Mouse (Mus musculus): ENCODE results near the gene Jmjd1c. TPM values are rescaled to one million over a fixed set of nuclear protein-coding genes. Genes with fewer than 3 reads are reported as not detected.

Gene Jmjd1c
- polyA plus RNA-seq, 1 experiment from 2014 or later, result 28.8 TPM

DNA sequence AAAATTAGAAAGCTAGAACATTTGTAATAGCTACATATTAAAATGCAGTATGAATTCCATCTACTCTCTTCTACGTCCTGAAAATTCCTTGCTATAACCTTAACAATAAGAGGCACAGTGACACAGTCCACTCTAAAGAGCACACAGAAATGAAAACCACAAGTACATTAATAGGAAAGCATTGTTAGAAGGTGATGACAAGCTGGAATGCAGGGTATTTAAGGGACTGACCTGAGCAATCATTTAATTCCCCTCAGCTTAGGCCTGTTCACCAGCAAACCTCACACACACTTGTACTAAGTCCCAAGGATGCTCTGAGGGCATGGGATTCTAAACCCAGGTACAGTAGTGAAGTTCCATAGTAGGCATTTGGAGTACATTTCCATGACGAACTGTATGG lies 186.6 kb downstream of the Jmjd1c start:
- ATAC-seq (ENCODE audit: low FRiP score, low TSS enrichment) (no peak), DNase-seq (ENCODE audit: low spot score) (no peak)
- H3K4me3 ChIP-seq (ENCODE audit: low read depth, low read length), result no peak overlapping the region
- no peaks in the 10 kb centered on the region for H3K27me3 ChIP-seq (ENCODE audit: control insufficient read depth, insufficient read depth, low read length)
- H3K27ac ChIP-seq (replicated peaks), result no peak overlapping the region
- H3K36me3 ChIP-seq (ENCODE audit: control insufficient read depth, insufficient read depth, low read length), result no peaks in the 10 kb centered on the region
- H3K9ac ChIP-seq (ENCODE audit: low read length), result no peak overlapping the region
- no peaks in the 10 kb centered on the region for H3K9me3 ChIP-seq (ENCODE audit: control insufficient read depth, low read length)
- H3K4me2 ChIP-seq (replicated peaks; ENCODE audit: low read depth), result no peak overlapping the region
- peaks cover 7% of the 10 kb centered on the region for H3K4me1 ChIP-seq (replicated peaks; ENCODE audit: control insufficient read depth, insufficient read depth)
- TF ChIP-seq CTCF (IDR thresholded peaks at IDR 0.05; ENCODE audit: low read depth) (no peak), EP300 (optimal IDR thresholded peaks at IDR 0.05) (no peak)
- WGBS, result 69% methylated on average over 2 of the region's 2 CpGs

DNA sequence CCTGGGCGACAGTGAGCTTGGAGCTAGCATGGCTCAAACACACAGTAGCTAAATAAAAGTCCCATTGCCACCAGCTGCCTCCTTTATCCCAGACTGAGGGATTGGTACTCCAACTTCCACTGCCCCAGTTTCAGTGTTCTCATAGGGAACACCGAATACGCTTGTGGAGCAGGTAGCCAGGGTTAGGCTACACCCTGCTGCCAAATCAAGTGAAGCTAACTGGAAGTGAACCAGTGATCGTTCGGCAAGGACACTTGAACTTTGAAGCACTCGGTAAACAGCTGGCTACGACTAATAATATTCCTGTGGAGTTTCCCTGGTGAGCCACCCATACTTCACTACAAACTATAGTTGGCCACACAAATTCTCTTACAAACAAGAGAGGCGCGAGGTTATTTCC lies 187.6 kb downstream of the Jmjd1c start:
- WGBS, result 67% methylated on average over 9 of the region's 9 CpGs
- H3K27me3 ChIP-seq (ENCODE audit: control insufficient read depth, insufficient read depth, low read length), result no peaks in the 10 kb centered on the region
- H3K4me2 ChIP-seq (replicated peaks; ENCODE audit: low read depth), result peak overlapping the region; percentile 87
- no peaks in the 10 kb centered on the region for H3K9me3 ChIP-seq (ENCODE audit: control insufficient read depth, low read length)
- ATAC-seq (ENCODE audit: low FRiP score, low TSS enrichment) (no peak), DNase-seq (ENCODE audit: low spot score) (no peak)
- TF ChIP-seq EP300 (optimal IDR thresholded peaks at IDR 0.05) (no peak), CTCF (IDR thresholded peaks at IDR 0.05; ENCODE audit: low read depth) (no peak)
- peak overlapping the region; percentile 90 for H3K4me3 ChIP-seq (ENCODE audit: low read depth, low read length)
- no peak overlapping the region for H3K27ac ChIP-seq (replicated peaks)
- peaks cover 7% of the 10 kb centered on the region for H3K4me1 ChIP-seq (replicated peaks; ENCODE audit: control insufficient read depth, insufficient read depth)
- no peak overlapping the region for H3K9ac ChIP-seq (ENCODE audit: low read length)
- H3K36me3 ChIP-seq (ENCODE audit: control insufficient read depth, insufficient read depth, low read length), result no peaks in the 10 kb centered on the region

DNA sequence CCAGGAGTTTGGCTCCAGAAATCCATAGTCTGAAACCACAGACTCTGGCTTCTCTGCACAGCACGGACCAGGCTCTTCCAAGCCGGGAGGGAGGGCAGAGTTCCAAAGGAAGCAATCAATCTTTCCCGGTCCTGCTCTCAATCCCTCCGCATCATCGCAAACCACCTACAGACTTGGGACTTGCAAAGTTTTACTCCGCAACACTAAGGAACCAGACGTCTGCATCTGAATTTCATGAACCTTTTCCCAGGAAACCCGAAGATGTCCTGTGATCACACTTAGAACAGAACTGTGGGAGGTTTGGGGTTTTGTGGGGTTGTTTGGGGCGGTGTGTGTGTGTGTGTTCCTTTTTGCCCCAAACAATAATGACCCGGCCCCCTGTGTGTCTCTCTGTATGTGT lies 188.4 kb downstream of the Jmjd1c start:
- no peaks in the 10 kb centered on the region for H3K27me3 ChIP-seq (ENCODE audit: control insufficient read depth, insufficient read depth, low read length)
- H3K27ac ChIP-seq (replicated peaks), result peak overlapping the region; percentile 89
- ATAC-seq (ENCODE audit: low FRiP score, low TSS enrichment) (no peak), DNase-seq (ENCODE audit: low spot score) (peak; percentile 46)
- no peaks in the 10 kb centered on the region for H3K36me3 ChIP-seq (ENCODE audit: control insufficient read depth, insufficient read depth, low read length)
- peak overlapping the region; percentile 87 for H3K4me2 ChIP-seq (replicated peaks; ENCODE audit: low read depth)
- no peak for TF ChIP-seq EP300 (optimal IDR thresholded peaks at IDR 0.05)
- no peak for TF ChIP-seq CTCF (IDR thresholded peaks at IDR 0.05; ENCODE audit: low read depth)
- WGBS, result 1% methylated on average over 10 of the region's 10 CpGs
- H3K4me3 ChIP-seq (ENCODE audit: low read depth, low read length), result peak overlapping the region; percentile 90
- H3K9me3 ChIP-seq (ENCODE audit: control insufficient read depth, low read length), result no peaks in the 10 kb centered on the region
- peak overlapping the region; percentile 91 for H3K9ac ChIP-seq (ENCODE audit: low read length)
- peaks cover 7% of the 10 kb centered on the region for H3K4me1 ChIP-seq (replicated peaks; ENCODE audit: control insufficient read depth, insufficient read depth)

DNA sequence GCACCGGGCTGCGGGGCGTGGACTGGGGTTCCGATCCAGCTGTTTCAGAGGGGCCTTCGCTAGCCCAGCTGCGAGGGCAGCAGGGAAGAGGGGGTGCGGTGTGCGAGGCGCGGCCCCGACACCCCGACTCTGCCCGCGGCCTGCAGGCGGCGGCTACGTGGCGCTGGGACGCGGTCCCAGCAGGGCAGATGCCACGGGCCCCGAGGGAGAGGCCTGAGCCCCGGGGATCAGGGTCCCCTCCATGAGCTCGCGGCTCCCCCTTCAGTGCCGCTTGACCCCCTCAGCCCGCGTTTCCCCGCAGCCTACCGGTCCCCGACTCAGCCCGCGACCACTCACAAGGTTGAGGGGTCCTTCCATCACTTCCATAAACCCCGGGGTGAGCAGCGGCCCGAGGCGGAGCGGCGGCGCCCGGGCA lies 188.8 kb downstream of the Jmjd1c start:
- no peaks in the 10 kb centered on the region for H3K36me3 ChIP-seq (ENCODE audit: control insufficient read depth, insufficient read depth, low read length)
- under 1% methylated on average over 28 of the region's 41 CpGs for WGBS
- H3K27ac ChIP-seq (replicated peaks), result peak overlapping the region; percentile 89
- no peak for TF ChIP-seq CTCF (IDR thresholded peaks at IDR 0.05; ENCODE audit: low read depth)
- TF ChIP-seq EP300 (optimal IDR thresholded peaks at IDR 0.05), result no peak
- H3K4me2 ChIP-seq (replicated peaks; ENCODE audit: low read depth), result peak overlapping the region; percentile 87
- H3K4me3 ChIP-seq (ENCODE audit: low read depth, low read length), result peak overlapping the region; percentile 90
- no peaks in the 10 kb centered on the region for H3K9me3 ChIP-seq (ENCODE audit: control insufficient read depth, low read length)
- H3K4me1 ChIP-seq (replicated peaks; ENCODE audit: control insufficient read depth, insufficient read depth), result peaks cover 7% of the 10 kb centered on the region
- H3K27me3 ChIP-seq (ENCODE audit: control insufficient read depth, insufficient read depth, low read length), result no peaks in the 10 kb centered on the region
- peak overlapping the region; percentile 91 for H3K9ac ChIP-seq (ENCODE audit: low read length)
- peak; percentile 65 for ATAC-seq (ENCODE audit: low FRiP score, low TSS enrichment)
- peak; percentile 59 for DNase-seq (ENCODE audit: low spot score)

DNA sequence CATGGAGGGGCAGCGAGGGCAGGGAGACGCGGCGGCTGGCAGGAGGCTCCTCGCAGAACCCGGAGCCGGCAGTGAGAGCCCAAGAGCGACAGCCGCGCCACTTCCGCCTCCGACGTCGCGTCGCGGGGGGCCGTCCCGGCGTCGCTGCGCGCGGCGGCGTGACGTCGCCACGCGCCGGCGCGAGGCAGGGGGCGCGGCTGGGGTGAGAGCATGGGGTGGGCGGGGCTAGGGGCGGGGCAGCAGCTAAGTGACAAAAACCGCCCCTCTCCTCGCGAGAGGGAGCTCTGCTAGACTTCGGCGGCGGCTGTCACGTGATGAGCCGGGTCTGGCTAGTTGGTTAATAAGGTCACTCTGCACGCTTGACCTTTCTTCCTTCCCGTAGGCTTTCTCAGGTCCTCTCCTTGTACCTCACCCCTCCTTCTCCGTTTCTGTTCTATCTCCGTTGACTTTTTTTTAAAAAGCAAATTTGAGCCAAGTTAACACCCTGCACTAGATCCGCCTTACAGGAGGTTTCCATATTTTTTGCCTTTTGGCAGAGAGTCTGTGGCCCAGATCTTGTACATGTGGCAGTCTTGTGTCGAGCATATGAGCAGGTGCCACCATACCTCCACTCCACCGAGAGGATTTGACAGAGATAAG lies 189.4 kb downstream of the Jmjd1c start, which contains the start of gene Nrbf2:
Gene Nrbf2, minus strand, starts transcription at position 130 of the 639 bp plus-strand sequence.
- Histone ChIP-seq H3K36me3 (ENCODE audit: control insufficient read depth, insufficient read depth, low read length) (no peaks in the 10 kb centered on the region), H3K4me1 (replicated peaks; ENCODE audit: control insufficient read depth, insufficient read depth) (peaks cover 7% of the 10 kb centered on the region), H3K9ac (ENCODE audit: low read length) (peak within 1 kb of the TSS; percentile 91), H3K9me3 (ENCODE audit: control insufficient read depth, low read length) (no peaks in the 10 kb centered on the region), H3K27me3 (ENCODE audit: control insufficient read depth, insufficient read depth, low read length) (no peaks in the 10 kb centered on the region), H3K4me3 (ENCODE audit: low read depth, low read length) (peak within 1 kb of the TSS; percentile 90), H3K27ac (replicated peaks) (peak within 1 kb of the TSS; percentile 89), H3K4me2 (replicated peaks; ENCODE audit: low read depth) (peak within 1 kb of the TSS; percentile 87)
- peak; percentile 94 for ATAC-seq (ENCODE audit: low FRiP score, low TSS enrichment)
- peak; percentile 74 for TF ChIP-seq EP300 (optimal IDR thresholded peaks at IDR 0.05)
- TF ChIP-seq CTCF (IDR thresholded peaks at IDR 0.05; ENCODE audit: low read depth), result peak; percentile 36; the same call in 1 of the 2 replicates
- peak; percentile 94 for DNase-seq (ENCODE audit: low spot score)
- 4% methylated on average over 16 of the region's 52 CpGs for WGBS

DNA sequence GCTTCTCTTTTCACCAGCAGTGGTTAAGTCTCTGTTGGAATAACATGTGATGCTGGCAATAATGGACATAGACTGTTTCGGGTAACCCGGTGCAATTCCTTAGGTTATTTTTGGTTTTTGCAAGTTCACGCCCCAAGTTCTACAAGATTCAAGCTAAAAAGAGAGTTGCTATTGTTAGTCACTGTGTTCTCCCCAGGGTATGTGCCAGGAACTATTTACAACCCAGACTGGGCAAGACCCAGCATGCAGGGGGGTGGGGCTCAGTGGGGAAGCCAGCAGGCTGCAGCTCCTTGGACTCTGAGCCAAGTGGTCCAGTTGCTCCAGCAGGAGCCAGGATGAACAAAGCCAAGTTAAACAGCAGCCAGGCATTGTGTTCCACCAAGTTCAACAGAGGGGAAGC lies 192.0 kb downstream of the Jmjd1c start:
- WGBS, result 41% methylated on average over 3 of the region's 3 CpGs

More for the DNA sequence above, 192.0 kb downstream of the Jmjd1c start:
- Histone ChIP-seq H3K4me2 (replicated peaks; ENCODE audit: low read depth) (no peak overlapping the region), H3K36me3 (ENCODE audit: control insufficient read depth, insufficient read depth, low read length) (no peaks in the 10 kb centered on the region), H3K4me1 (replicated peaks; ENCODE audit: control insufficient read depth, insufficient read depth) (peaks cover 7% of the 10 kb centered on the region), H3K4me3 (ENCODE audit: low read depth, low read length) (no peak overlapping the region), H3K27me3 (ENCODE audit: control insufficient read depth, insufficient read depth, low read length) (no peaks in the 10 kb centered on the region), H3K27ac (replicated peaks) (0 out of 2 replicates have a peak overlapping the region, but pooled peaks have one; percentile 19), H3K9me3 (ENCODE audit: control insufficient read depth, low read length) (no peaks in the 10 kb centered on the region), H3K9ac (ENCODE audit: low read length) (no peak overlapping the region)
- DNase-seq (ENCODE audit: low spot score) (peak; percentile 80), ATAC-seq (ENCODE audit: low FRiP score, low TSS enrichment) (peak; percentile 31)
- TF ChIP-seq CTCF (IDR thresholded peaks at IDR 0.05; ENCODE audit: low read depth) (no peak), EP300 (optimal IDR thresholded peaks at IDR 0.05) (no peak)
